Mouse (Mus musculus): ENCODE data around the gene Dkk2. TPM values are rescaled to one million over a fixed set of nuclear protein-coding genes. Genes with fewer than 3 reads are reported as not detected.
"Not testable (repeated sequence)": the region's sequence is repeated elsewhere in the genome, so short reads cannot be mapped to it uniquely, and the experiment has no call there.

Gene Dkk2
- not detected in 2 replicates for total RNA-seq (2015)
- total RNA-seq (2017) = not detected in 2 replicates

DNA sequence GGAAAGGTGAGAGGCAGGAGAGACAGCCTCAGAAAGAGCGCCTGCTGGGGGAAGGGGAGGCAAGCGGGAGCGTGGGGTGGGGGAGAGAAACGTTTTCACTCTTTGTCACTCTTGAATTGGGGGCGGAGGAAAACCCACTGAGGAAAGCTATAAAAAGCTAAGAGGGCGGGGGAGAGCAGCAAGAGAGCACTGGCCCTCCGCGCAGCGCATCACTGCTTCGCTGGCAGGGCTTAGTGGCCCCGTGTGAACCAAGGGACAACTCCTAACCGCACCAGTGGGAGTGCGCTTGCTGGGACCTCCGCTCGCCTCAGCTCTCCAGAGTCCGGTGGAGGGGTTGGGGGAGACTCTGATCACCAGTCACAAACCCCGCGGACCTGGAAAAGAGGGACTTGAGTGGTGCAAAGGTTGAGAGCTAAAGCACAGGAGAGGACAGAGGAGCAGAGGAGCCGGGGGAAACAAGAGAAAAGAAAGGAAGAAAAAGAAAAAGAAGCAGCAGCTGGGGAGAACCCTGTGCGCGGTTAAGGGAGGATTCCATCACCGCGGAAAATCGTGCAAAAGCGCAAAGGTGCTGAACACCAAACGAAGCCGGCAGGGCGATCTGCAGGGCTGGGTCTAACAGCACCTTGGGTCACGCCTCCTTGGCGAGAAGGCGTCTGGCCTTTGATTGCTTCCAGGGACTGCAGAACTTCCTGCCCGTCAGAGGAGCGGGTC lies at the start of gene Dkk2:
TSS of gene Dkk2 (plus strand) at position 181 of the 711 bp plus-strand sequence.
- peak; percentile 37; the same call in 1 of the 2 replicates for ATAC-seq (replicated peaks; ENCODE audit: poor library complexity)

DNA sequence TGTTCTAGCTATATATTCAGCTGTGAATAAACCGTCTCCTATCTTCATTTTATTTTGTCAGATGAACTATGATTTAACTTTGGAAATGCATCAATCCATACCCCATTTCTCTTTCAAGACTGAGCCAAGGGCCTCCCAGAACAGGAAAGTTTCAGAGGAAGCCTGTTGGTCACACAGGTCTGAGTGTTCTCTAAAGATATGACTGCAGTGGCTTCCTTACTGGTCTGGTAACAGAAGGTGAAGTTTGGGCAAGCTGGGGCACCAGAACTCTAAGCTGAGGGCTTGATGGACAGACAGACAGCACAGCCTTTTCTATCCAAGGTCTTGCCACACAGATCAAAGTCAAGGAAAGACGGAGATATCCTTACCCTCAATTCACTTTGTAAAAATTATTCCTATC lies 48.4 kb upstream of the Dkk2 start:
- no peak for ATAC-seq (replicated peaks; ENCODE audit: poor library complexity)

DNA sequence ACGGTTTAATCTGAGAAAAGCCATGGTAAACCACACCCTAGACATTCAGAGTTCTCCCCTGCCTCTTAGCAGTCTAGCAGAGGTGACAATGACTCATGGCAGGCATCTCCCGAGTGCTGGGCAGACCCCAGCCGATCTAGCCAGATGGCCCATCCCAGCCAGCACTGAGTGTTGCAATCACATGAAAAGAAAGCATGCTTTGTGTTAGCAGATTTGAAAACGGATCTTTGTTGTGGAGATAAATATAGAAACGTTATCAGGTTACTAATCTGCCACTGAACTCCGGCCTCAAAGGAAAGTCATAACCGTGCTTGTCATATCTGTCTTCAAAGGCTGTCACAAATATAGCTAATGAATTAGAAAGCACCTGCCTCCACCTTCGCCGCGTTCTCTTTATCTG lies 47.4 kb upstream of the Dkk2 start:
- ATAC-seq (replicated peaks; ENCODE audit: poor library complexity) = peak; percentile 70

DNA sequence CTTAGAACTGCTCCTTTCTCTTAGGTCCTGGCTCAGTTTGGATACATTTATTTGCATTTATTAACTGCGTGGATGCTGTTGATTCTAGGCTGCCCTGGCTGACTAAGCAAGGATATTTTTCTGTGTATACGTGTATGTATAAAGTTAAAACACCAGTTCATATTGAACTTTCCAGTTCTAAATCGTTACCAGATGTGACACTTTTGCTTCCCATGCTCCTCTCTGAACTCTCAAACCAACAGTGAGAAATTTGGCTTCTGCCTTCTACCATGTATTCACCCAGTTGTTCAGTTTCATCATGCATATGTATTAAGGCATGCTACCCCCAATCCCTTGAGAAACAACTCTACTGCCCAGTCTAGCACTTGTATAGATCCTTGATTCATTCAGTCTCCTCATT lies 45.0 kb upstream of the Dkk2 start:
- no peak for ATAC-seq (replicated peaks; ENCODE audit: poor library complexity)

DNA sequence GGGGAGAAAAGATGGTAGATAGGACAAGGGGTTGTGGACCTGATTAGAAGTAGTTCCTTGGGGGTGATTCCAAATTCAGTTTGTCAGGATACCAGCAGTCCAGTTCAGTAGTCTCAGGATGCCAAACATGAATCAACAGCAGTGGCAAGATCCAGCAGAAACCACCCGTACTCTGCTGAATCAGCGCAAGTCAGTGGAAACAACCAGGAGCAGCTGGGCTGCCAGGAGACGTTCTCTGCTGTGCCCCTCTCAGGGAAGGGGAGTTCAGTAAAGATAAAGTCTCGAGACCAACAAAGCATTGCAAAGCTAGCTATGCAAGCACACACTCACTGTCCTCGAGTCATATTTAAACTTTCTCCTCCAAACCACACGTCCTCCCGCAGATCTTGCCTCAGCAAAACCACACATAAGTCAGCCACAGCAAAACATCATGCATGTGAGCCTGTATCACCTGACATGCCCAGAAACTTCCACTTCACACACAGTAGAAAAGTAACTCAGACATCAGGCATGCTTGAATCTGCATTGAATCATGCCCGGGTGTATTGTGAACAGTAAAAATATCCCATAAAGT lies 34.1 kb upstream of the Dkk2 start:
- peak; percentile 61 for ATAC-seq (replicated peaks; ENCODE audit: poor library complexity)

DNA sequence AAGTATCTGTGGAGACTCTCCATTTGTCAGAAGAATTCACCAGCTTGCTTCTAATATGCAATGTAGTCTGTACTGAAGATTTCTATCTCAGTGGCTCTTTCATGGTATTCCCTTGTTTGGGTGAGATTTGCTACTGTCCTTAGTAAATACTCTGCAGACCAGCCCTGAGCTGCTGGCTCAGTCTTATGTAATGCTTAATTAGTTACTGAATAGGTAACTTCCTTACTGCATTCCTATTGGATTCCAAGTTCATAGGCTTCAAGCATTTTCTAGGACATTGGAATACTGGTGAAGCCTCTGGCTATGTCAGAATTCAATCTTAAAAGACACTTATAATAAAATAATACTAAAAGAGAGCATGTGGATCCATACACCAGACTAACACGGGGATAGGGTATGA lies 22.3 kb upstream of the Dkk2 start:
- ATAC-seq (replicated peaks; ENCODE audit: poor library complexity) = not testable (repeated sequence)

DNA sequence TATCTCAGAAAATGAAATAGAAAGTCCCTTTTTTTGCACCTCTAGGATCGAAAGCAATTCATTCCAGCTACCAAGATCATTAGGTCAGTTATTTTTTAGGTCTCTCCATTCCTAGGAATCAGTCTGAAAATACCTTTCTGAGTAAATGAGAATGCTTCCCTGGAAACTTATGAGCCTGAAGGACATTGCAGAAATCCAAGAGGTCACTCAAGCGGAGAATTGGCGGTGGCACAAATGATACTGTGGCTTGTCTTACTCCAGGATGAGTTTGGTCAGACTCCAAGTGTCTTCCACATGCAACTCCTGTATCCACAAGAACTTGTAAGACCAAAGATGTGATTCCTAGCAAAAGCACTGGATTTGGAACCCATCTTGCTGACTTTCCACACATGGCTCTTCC lies 21.7 kb upstream of the Dkk2 start:
- no peak for ATAC-seq (replicated peaks; ENCODE audit: poor library complexity)

DNA sequence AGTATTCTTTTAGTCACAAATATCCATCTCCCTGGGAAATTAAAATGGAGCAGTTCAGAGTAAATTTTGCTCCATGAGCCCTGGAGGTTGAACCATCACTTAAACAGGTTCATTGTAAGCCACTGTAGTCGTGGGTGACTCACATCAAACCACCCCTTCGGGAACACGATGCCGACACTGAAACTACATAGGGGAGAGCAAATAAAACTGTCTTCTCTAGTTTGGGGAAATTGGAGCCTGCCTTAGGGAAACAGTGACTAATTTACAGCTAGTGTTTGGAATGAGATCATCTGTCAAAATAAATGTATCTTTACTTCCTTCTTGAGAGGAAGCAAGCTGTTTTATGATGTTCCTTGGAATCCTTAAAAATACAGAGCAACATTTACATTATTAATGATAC lies 21.1 kb upstream of the Dkk2 start:
- 0 out of 2 replicates have a peak, but pooled peaks have one; percentile 29 for ATAC-seq (replicated peaks; ENCODE audit: poor library complexity)

DNA sequence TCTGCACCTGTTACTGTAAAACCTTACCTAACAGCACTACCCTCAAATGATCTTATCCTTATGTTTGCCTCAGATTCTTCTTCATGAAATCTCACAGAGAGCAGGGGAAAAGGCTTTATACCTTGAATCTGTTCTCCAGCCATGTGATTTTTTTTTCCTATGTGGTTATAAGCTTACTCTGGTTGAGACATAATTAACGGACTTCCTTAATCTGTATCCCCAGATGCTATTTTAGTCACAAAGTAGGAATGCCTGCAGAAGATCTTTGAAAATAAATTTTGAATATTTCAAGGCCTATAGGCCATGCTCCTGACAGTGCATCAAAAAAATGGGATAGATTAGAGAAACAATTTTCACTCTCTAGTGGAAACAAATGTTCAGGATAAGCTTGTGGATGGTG lies 20.2 kb upstream of the Dkk2 start:
- peak; percentile 76 for ATAC-seq (replicated peaks; ENCODE audit: poor library complexity)

DNA sequence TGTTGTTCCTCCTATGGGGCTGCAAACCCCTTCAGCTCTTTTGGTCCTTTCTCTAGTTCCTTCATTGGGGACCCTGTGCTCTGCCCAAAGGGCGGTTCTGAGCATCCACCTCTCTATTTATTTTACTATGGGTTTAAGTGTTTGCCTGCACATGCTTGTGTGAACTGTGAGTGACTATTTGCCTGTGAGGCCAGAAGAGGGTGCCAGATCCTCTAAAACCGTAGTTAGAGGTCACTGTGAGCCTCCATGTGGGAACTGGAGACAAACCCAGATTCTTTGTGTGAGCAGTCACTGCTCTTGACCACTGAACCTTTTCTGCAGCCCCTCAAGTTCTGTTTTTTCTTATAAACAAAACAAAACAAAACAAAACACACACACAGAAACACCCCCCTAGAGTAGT lies 14.1 kb upstream of the Dkk2 start:
- ATAC-seq (replicated peaks; ENCODE audit: poor library complexity) = peak; percentile 85

DNA sequence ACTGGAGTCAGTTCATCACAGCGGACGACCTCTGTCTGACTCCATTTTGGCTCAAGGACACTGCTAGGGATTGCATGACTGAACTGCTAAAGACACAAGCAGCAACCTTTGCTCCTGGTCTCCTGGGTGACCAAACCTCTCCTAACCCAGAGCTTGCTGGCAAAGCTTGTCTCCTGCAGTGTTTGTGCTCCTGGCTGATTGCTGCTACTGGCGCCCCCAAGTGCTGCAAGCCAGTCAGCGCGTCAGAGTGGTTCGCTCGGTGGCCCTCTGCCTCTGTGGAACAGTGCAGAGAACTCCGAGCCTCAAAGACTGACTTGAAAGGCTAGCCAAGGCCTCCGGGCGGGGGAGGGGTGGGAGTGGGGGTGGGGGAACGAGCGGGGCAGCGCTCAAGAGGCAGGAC lies 1.1 kb upstream of the Dkk2 start:
- peak; percentile 67 for ATAC-seq (replicated peaks; ENCODE audit: poor library complexity)

DNA sequence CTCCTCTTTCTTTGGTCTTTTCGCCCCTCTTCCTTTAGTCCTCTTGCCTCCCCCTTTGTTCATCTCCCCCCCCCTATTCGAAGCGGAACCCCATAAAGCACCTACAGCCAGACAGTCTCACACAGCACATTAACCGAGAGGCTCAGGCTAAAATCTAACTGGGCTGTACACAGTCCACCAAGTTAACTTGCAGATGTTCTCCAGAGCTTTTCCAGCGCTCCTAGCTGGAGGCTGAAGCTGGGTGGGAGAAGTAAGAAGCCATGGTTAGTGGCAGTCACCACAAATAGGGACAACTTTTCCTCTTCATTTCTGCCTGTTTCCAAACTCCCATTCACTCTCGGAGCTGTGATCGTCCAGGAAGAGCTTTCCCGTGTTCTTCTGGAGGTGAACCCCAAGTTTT lies 412 bp upstream of the Dkk2 start:
- no peak for ATAC-seq (replicated peaks; ENCODE audit: poor library complexity)

DNA sequence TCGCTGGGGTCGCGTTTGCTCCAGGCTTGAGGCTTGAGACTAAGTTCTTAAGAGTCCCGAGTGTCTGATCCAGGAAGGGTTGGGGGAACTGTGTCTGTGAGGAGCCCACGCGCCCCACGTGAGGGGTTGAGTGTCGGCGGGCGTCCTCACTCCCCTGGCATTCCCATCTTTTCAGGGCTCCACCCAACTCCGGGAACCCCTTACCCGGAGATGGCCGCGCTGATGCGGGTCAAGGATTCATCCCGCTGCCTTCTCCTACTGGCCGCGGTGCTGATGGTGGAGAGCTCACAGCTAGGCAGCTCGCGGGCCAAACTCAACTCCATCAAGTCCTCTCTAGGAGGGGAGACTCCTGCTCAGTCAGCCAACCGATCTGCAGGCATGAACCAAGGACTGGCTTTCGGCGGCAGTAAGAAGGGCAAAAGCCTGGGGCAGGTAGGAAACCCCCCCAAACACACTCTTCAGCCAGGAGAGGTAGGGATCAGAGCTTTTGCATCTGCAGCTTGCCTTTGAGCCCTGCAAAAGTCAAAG lies 795 bp downstream of the Dkk2 start:
- peak; percentile 20; the same call in 1 of the 2 replicates for ATAC-seq (replicated peaks; ENCODE audit: poor library complexity)

DNA sequence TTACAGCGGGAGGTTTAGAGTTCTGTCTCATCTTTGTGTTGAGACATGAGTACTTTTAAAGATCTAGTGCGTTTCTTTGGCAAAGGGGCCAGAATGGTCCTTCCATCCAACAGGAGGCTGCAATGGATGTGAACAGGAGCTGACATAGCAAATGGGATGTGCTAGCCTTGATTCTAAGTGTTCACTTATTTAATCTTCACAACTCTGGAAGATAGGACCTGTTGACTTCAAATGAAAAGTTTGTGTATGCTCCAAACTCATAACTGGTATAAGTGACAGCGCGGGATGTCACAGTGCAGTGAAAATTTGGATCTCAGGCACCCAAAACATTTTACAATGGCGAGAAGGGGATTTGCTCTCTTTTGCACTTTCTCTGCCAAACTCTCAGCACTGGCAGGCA lies 1.4 kb downstream of the Dkk2 start:
- no peak for ATAC-seq (replicated peaks; ENCODE audit: poor library complexity)

DNA sequence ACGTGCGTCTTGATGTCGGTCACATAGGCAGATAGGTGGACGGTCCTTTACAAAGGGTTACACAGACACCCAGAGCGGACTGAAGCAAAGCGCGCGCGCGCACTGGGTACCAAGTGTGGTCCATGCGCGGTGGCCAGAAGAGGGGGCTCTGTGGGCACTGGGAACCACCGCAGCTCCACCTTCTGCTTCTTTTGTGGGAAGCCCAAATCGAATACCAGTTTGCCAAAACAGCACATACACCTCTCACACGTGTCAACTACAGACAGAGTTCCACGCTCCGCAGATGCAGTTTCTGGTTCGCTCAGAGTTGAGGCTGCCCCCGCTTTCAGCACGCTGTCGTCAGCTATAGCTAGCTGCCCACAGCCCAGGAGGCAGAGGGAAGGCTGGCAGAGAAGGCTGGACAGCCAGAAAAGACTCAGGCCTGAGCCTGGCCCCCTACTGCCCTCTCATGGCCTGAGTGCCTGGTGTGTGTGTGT lies 2.0 kb downstream of the Dkk2 start:
- peak; percentile 65 for ATAC-seq (replicated peaks; ENCODE audit: poor library complexity)

DNA sequence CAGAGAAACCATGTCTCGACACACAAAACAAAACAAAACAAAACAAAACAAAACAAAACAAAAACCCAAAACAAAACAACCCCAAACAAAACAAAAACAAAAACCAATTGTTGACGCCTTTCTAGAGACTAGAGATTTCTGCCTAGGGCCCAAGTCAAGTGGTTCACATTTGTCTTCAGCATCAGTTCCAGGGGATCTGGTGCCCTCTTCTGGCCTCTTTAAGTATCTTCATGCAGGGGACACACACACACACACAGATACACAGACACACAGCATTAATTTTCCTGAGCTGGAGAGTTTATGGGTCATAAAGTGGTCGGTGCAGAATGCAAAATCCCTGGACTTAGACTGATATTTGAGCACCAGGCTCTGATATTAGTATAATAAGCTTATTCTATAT lies 7.9 kb downstream of the Dkk2 start:
- no peak; the same call in 1 of the 2 replicates for ATAC-seq (replicated peaks; ENCODE audit: poor library complexity)

DNA sequence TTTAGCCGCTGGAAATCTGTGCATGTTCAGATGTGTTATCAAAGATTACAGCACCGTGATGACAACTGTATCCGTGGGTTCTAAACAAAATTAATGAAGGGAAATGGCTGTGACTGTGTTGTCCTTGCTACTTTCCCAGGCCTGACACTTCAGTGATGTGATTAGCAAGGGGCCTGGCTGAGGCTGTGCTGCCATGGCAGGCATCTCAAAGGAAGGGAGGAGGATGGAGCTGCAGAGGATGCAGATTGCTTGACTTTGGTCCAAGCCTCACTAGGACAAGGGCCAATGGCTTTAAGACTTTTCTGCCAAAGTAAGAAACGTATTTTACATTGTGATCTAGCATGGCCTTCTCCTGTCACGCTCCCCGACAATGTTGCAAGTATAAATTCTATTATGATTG lies 11.2 kb downstream of the Dkk2 start:
- no peak for ATAC-seq (replicated peaks; ENCODE audit: poor library complexity)

DNA sequence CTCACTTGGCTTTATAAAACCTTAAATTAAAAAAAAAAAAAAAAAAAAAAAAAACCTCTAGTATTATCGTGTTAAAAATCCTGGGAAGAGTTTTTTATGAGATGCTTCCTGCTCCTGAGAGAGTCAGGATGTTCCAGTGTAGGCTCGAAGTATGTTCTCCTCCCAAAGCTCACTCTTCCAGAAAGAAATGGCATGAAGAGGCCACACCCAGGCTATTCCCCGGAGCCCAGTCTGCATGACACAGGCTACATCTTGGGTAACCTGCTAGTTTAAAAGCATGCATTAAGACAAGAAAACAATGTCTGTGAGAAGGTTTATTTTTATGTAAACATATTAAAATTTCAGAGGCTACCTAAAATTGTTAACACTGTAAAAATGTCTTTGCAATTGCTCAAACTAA lies 15.7 kb downstream of the Dkk2 start:
- ATAC-seq (replicated peaks; ENCODE audit: poor library complexity) = no peak

DNA sequence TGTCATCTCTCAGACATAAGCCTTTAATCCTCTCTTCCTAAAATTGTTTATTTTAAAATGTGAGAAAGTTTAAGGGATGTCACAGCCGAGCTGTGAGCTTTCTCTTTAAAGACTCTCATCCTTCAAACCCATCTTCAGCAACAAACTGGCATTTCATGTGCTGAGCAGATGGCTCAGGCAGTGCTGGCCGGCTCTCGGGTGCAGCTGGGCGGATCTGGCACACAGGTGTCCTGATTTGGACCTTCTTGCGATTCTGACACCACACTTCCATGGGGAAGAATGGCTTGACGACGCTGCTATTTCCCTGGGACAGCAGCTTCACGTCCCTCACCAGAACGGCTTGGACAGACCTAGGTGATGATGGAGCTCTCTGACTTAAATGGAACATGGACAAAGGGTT lies 17.9 kb downstream of the Dkk2 start:
- ATAC-seq (replicated peaks; ENCODE audit: poor library complexity) = no peak

DNA sequence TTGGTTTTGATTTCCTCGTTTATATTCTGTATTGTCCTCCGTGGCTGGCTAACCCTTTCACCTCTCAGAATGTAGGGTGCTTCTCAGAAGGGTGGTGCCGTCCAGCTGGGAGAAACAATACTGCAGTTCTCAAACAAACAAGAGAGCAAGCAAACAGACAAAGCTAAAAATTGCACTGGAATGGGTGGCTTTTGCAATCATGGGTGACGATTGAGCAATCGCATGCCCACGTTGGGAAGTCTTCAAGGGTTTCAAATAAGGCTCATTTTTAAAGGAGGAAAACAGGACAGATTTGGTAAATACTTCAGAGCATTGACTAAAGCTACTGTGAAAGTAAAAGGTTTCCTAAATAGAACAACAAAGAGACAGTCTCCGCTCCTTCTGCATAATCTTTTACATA lies 18.4 kb downstream of the Dkk2 start:
- ATAC-seq (replicated peaks; ENCODE audit: poor library complexity) = peak; percentile 89

DNA sequence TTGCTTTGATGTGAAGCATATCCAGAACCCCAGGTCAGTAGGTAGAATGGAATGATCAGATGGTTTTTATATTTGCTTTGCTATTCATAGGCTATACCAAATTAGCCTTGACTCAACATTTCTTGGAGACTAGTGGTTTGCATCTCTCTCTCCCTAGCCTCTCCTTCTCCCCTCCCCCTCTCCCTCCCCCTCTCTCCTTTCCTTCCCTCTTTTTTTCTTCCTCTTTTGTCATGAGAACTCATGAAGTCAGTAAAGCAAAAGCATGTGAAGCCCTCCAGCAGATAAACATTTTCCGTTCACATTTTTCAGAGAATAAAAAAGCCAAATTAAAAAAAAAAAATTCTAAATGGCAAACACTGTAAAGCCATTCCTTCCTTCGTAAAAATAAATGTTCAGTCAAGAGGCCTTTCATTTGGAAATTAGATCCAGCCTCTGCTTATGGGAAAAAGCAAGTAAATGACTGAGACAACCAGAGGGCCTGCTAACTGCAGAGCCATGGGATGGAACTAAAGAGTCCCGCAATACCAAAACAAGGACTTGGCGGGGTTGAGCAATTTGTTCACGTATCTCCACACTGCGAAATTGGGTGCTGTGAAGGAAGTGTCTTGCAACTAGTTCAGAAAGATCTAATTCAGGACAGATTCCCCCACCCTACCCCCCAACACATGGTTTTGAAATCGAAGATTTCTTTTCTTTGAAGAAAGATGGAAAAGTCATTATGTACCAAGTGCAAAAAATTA lies 30.9 kb downstream of the Dkk2 start:
- peak; percentile 87 for ATAC-seq (replicated peaks; ENCODE audit: poor library complexity)

DNA sequence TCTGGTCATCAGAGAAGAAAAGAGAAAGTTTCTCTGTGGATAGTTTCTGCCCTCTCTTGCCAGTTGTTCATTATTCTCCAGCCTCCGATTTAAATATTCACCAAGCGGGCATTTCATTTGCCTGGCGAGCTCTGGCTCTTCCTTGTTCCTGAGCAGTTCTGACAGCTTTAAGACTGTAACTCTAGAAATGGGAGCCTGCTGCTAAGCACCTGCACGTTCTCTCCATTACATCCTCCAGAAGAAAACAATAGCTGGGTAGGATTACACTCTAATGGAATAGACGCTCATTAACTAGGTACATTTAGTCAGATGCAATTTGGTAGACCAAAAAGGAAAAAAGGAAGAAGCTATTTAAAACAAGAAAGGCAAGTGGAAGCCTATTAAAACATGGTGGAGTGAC lies 36.3 kb downstream of the Dkk2 start:
- ATAC-seq (replicated peaks; ENCODE audit: poor library complexity) = no peak
